Mouse (Mus musculus) MN1 (cell line): Measurements from ENCODE around the gene Prom1.
"Not testable (repeated sequence)": the region's sequence is repeated elsewhere in the genome, so short reads cannot be mapped to it uniquely, and the experiment has no call there.

Experiments used
- DNase-seq: peaks from one replicate; pipeline ENCODE4 v3.0.0-alpha.2; 2016; ENCODE audit warnings: low spot score

Prom1 gene

GRCm38 (mm10) chr5:44101231-44102110, at the start of gene Prom1:
Prom1 (minus strand) TSS chr5:44102032.
- DNase-seq: peak; percentile 72

GRCm38 (mm10) chr5:44147732-44148131, 45.9 kb upstream of the Prom1 start:
- peak; percentile 23 for DNase-seq

GRCm38 (mm10) chr5:44146437-44147332, 44.9 kb upstream of the Prom1 start:
- no peak for DNase-seq

- no peak for DNase-seq
Observed at GRCm38 (mm10) chr5:44143467-44144235, 41.8 kb upstream of the Prom1 start.

- DNase-seq: no peak
Observed at GRCm38 (mm10) chr5:44127487-44127886, 25.7 kb upstream of the Prom1 start.

GRCm38 (mm10) chr5:44126574-44126973, 24.7 kb upstream of the Prom1 start:
- not testable (repeated sequence) for DNase-seq

- DNase-seq: no peak
Observed at GRCm38 (mm10) chr5:44121390-44121789, 19.6 kb upstream of the Prom1 start.

- no peak for DNase-seq
Observed at GRCm38 (mm10) chr5:44113138-44113537, 11.3 kb upstream of the Prom1 start.

GRCm38 (mm10) chr5:44109121-44109520, 7.3 kb upstream of the Prom1 start:
- no peak for DNase-seq

GRCm38 (mm10) chr5:44108125-44108524, 6.3 kb upstream of the Prom1 start:
- DNase-seq: no peak

- no peak for DNase-seq
Observed at GRCm38 (mm10) chr5:44105192-44105591, 3.4 kb upstream of the Prom1 start.

- DNase-seq: no peak
Observed at GRCm38 (mm10) chr5:44104686-44105085, 2.9 kb upstream of the Prom1 start.

GRCm38 (mm10) chr5:44104120-44104519, 2.3 kb upstream of the Prom1 start:
- no peak for DNase-seq

GRCm38 (mm10) chr5:44103121-44103520, 1.3 kb upstream of the Prom1 start:
- no peak for DNase-seq

- peak; percentile 72 for DNase-seq
Observed at GRCm38 (mm10) chr5:44100544-44101230, 1.1 kb downstream of the Prom1 start.

- no peak for DNase-seq
Observed at GRCm38 (mm10) chr5:44100187-44100543, 1.7 kb downstream of the Prom1 start.

- no peak for DNase-seq
Observed at GRCm38 (mm10) chr5:44096996-44097395, 4.8 kb downstream of the Prom1 start.

GRCm38 (mm10) chr5:44096106-44096505, 5.7 kb downstream of the Prom1 start:
- no peak for DNase-seq

- DNase-seq: no peak
Observed at GRCm38 (mm10) chr5:44095697-44096096, 6.1 kb downstream of the Prom1 start.

- no peak for DNase-seq
Observed at GRCm38 (mm10) chr5:44087034-44087433, 14.8 kb downstream of the Prom1 start.

GRCm38 (mm10) chr5:44085871-44086270, 16.0 kb downstream of the Prom1 start:
- no peak for DNase-seq
